Mouse (Mus musculus) limb, embryonic 12.5 days (tissue): ENCODE results near the gene Hbb-bh2. TPM values are rescaled to one million over a fixed set of nuclear protein-coding genes. Genes with fewer than 3 reads are reported as not detected.
"Not testable (repeated sequence)": the region's sequence is repeated elsewhere in the genome, so short reads cannot be mapped to it uniquely, and the experiment has no call there.

Source experiments
- ATAC-seq: fragments of 200-750 bp; cut with Nextera tagmentation; 2 replicates; pipeline ENCODE4 v1.8.0; 2017; ENCODE audit warnings: low read depth, moderate TSS enrichment; ENCODE audit not compliant: insufficient number of reproducible peaks, insufficient read depth, low FRiP score, low TSS enrichment
- H3K27ac ChIP-seq: fragments of 300-500 bp; sonication (generic); 2 replicates; pipeline ENCODE4 v1.5.1; 2016; ENCODE audit warnings: mild to moderate bottlenecking, moderate library complexity
- H3K27me3 ChIP-seq: fragments of 300-500 bp; sonication (generic); 2 replicates; pipeline ENCODE4 v1.6.1; 2016; ENCODE audit warnings: mild to moderate bottlenecking, moderate library complexity
- H3K36me3 ChIP-seq: fragments of 300-500 bp; sonication (generic); 2 replicates; pipeline ENCODE4 v1.6.1; 2016; ENCODE audit warnings: mild to moderate bottlenecking, moderate library complexity
- H3K4me1 ChIP-seq: fragments of 300-500 bp; sonication (generic); replicated peaks from 2 replicates; pipeline ENCODE4 v1.6.1; 2016
- H3K4me2 ChIP-seq: fragments of 300-500 bp; sonication (generic); 2 replicates; pipeline ENCODE4 v1.6.1; 2016; ENCODE audit warnings: mild to moderate bottlenecking, moderate library complexity
- H3K4me3 ChIP-seq: fragments of 300-500 bp; sonication (generic); replicated peaks from 2 replicates; pipeline ENCODE4 v1.5.1; 2016; ENCODE audit warnings: mild to moderate bottlenecking
- H3K9ac ChIP-seq: fragments of 300-500 bp; sonication (generic); replicated peaks from 2 replicates; pipeline ENCODE4 v1.6.1; 2016; ENCODE audit warnings: mild to moderate bottlenecking, moderate library complexity
- H3K9me3 ChIP-seq: fragments of 300-500 bp; sonication (generic); 2 replicates; pipeline ENCODE4 v1.6.1; 2016; ENCODE audit warnings: mild to moderate bottlenecking, moderate library complexity
- WGBS: fragments of 180-500 bp; shearing (Covaris S2); methylation state at CpG from one replicate; pipeline ENCODE4 v1.1.7; 2016; 5-methylcytosine and 5-hydroxymethylcytosine counted together
- polyA plus RNA-seq: library from polyadenylated mRNA; unstranded; fragments of >200 nt; fragmentation: Nextera tagmentation; extraction: Ambion mirVana; gene quantifications from 2 replicates; pipeline ENCODE4 v1.2.1, GENCODE M21; 2016

The Hbb-bh2 gene
- polyA plus RNA-seq, 1 experiment from 2014 or later: not detected

- H3K4me3 ChIP-seq: no peak overlapping the region
- no peak overlapping the region for H3K4me2 ChIP-seq
- no peak for ATAC-seq
- no peak overlapping the region for H3K27ac ChIP-seq
- H3K36me3 ChIP-seq: no peaks in the 10 kb centered on the region
- H3K9me3 ChIP-seq: no peaks in the 10 kb centered on the region
- no peaks in the 10 kb centered on the region for H3K27me3 ChIP-seq
- H3K4me1 ChIP-seq: no peaks in the 10 kb centered on the region
- H3K9ac ChIP-seq: no peak overlapping the region
- 52% methylated on average over 2 of the region's 2 CpGs for WGBS
Observed at GRCm38 (mm10) chr7:103844525-103845325, 4.4 kb upstream of the Hbb-bh2 start.

- 76% methylated on average over 2 of the region's 2 CpGs for WGBS
- Histone ChIP-seq H3K9me3 (no peaks in the 10 kb centered on the region), H3K27me3 (no peaks in the 10 kb centered on the region), H3K4me2 (no peak within 1 kb of the TSS), H3K36me3 (no peaks in the 10 kb centered on the region), H3K4me1 (no peaks in the 10 kb centered on the region), H3K9ac (no peak within 1 kb of the TSS), H3K4me3 (no peak within 1 kb of the TSS), H3K27ac (no peak within 1 kb of the TSS)
- no peak for ATAC-seq
Observed at GRCm38 (mm10) chr7:103843034-103843433, 2.7 kb upstream of the Hbb-bh2 start, which contains the start of gene Hbb-bh1. Hbb-bh1 (minus strand) TSS chr7:103843164.

- WGBS: 90% methylated on average over 4 of the region's 4 CpGs
- no peaks in the 10 kb centered on the region for H3K27me3 ChIP-seq
- H3K9ac ChIP-seq: no peak within 1 kb of the TSS
- no peak within 1 kb of the TSS for H3K27ac ChIP-seq
- H3K9me3 ChIP-seq: no peaks in the 10 kb centered on the region
- H3K36me3 ChIP-seq: no peaks in the 10 kb centered on the region
- no peak within 1 kb of the TSS for H3K4me2 ChIP-seq
- no peaks in the 10 kb centered on the region for H3K4me1 ChIP-seq
- ATAC-seq: no peak
- H3K4me3 ChIP-seq: no peak within 1 kb of the TSS
Observed at GRCm38 (mm10) chr7:103827808-103828207, 12.5 kb downstream of the Hbb-bh2 start, which contains the start of gene Hbb-bs. Hbb-bs (minus strand) TSS chr7:103828096.

- whole genome bisulfite sequencing: no CpG with 5 or more reads among the region's 2 CpGs
- not testable (repeated sequence) for H3K9ac ChIP-seq, H3K4me2 ChIP-seq, ATAC-seq, H3K36me3 ChIP-seq, H3K4me1 ChIP-seq, H3K9me3 ChIP-seq, H3K27me3 ChIP-seq, H3K27ac ChIP-seq, H3K4me3 ChIP-seq
Observed at GRCm38 (mm10) chr7:103827139-103827538, 13.2 kb downstream of the Hbb-bh2 start.

- Histone ChIP-seq H3K4me3 (no peak overlapping the region), H3K9ac (no peak overlapping the region), H3K27ac (no peak overlapping the region), H3K4me1 (no peaks in the 10 kb centered on the region), H3K9me3 (no peaks in the 10 kb centered on the region), H3K4me2 (no peak overlapping the region), H3K36me3 (no peaks in the 10 kb centered on the region), H3K27me3 (no peaks in the 10 kb centered on the region)
- 78% methylated on average over 3 of the region's 3 CpGs for WGBS
- ATAC-seq: no peak
Observed at GRCm38 (mm10) chr7:103826255-103826887, 13.9 kb downstream of the Hbb-bh2 start.

GRCm38 (mm10) chr7:103825536-103826254 is 14.6 kb downstream of the Hbb-bh2 start:
- WGBS: 91% methylated on average over 3 of the region's 3 CpGs
- H3K27me3 ChIP-seq: no peaks in the 10 kb centered on the region
- no peak overlapping the region for H3K27ac ChIP-seq
- no peaks in the 10 kb centered on the region for H3K36me3 ChIP-seq
- no peak overlapping the region for H3K4me3 ChIP-seq
- no peak overlapping the region for H3K9ac ChIP-seq
- H3K9me3 ChIP-seq: no peaks in the 10 kb centered on the region
- no peak for ATAC-seq
- H3K4me2 ChIP-seq: no peak overlapping the region
- H3K4me1 ChIP-seq: no peaks in the 10 kb centered on the region

- no peak overlapping the region for H3K4me2 ChIP-seq
- ATAC-seq: no peak
- WGBS: 75% methylated on average over 2 of the region's 2 CpGs
Observed at GRCm38 (mm10) chr7:103824597-103824996, 15.7 kb downstream of the Hbb-bh2 start.

GRCm38 (mm10) chr7:103815085-103815484 is 25.2 kb downstream of the Hbb-bh2 start:
- H3K27ac ChIP-seq, ATAC-seq, H3K4me3 ChIP-seq, H3K4me2 ChIP-seq, H3K9ac ChIP-seq, H3K9me3 ChIP-seq, H3K4me1 ChIP-seq, H3K36me3 ChIP-seq, H3K27me3 ChIP-seq: not testable (repeated sequence)
- 67% methylated on average over 1 of the region's 2 CpGs for WGBS

More at GRCm38 (mm10) chr7:103824597-103824996, 15.7 kb downstream of the Hbb-bh2 start:
- no peaks in the 10 kb centered on the region for H3K4me1 ChIP-seq
- H3K27me3 ChIP-seq: no peaks in the 10 kb centered on the region
- H3K9me3 ChIP-seq: no peaks in the 10 kb centered on the region
- no peak overlapping the region for H3K4me3 ChIP-seq
- H3K9ac ChIP-seq: no peak overlapping the region
- H3K27ac ChIP-seq: no peak overlapping the region
- no peaks in the 10 kb centered on the region for H3K36me3 ChIP-seq

GRCm38 (mm10) chr7:103813766-103814165 is 26.6 kb downstream of the Hbb-bh2 start, which contains the start of gene Hbb-bt:
Hbb-bt (minus strand) TSS chr7:103813996.
- 78% methylated on average over 3 of the region's 3 CpGs for WGBS
- ATAC-seq: no peak
- no peaks in the 10 kb centered on the region for H3K4me1 ChIP-seq

GRCm38 (mm10) chr7:103813152-103813551 is 27.2 kb downstream of the Hbb-bh2 start:
- H3K9me3 ChIP-seq, H3K4me2 ChIP-seq, ATAC-seq, H3K36me3 ChIP-seq, H3K27ac ChIP-seq, H3K4me3 ChIP-seq, H3K27me3 ChIP-seq, H3K4me1 ChIP-seq, H3K9ac ChIP-seq: not testable (repeated sequence)
- WGBS: no CpG with 5 or more reads among the region's 3 CpGs

More at GRCm38 (mm10) chr7:103813766-103814165, 26.6 kb downstream of the Hbb-bh2 start, which contains the start of gene Hbb-bt:
- Histone ChIP-seq H3K27ac (no peak within 1 kb of the TSS), H3K4me3 (no peak within 1 kb of the TSS), H3K9me3 (no peaks in the 10 kb centered on the region), H3K9ac (no peak within 1 kb of the TSS), H3K27me3 (no peaks in the 10 kb centered on the region), H3K36me3 (no peaks in the 10 kb centered on the region), H3K4me2 (no peak within 1 kb of the TSS)

GRCm38 (mm10) chr7:103812174-103812573 is 28.1 kb downstream of the Hbb-bh2 start:
- H3K27me3 ChIP-seq: no peaks in the 10 kb centered on the region
- H3K27ac ChIP-seq: no peak overlapping the region
- ATAC-seq: no peak
- H3K4me3 ChIP-seq: no peak overlapping the region
- no peaks in the 10 kb centered on the region for H3K9me3 ChIP-seq
- no peak overlapping the region for H3K4me2 ChIP-seq
- no peaks in the 10 kb centered on the region for H3K36me3 ChIP-seq
- H3K4me1 ChIP-seq: no peaks in the 10 kb centered on the region
- no peak overlapping the region for H3K9ac ChIP-seq
- 63% methylated on average over 1 of the region's 1 CpGs for WGBS
